Mouse (Mus musculus) embryonic fibroblast, embryonic 13.5 days (primary cell): Measurements from ENCODE around the gene Atf6.

ENCODE experiments used
- CTCF ChIP-seq: IDR thresholded peaks from 2 replicates; pipeline ENCODE4 v1.5.1; 2011; ENCODE audit warnings: mild to moderate bottlenecking, control low read depth, low read length, moderate library complexity, borderline replicate concordance; ENCODE audit not compliant: insufficient read depth
- POLR2A ChIP-seq: IDR thresholded peaks from 2 replicates; pipeline ENCODE4 v1.6.1; 2011; ENCODE audit warnings: low read depth, mild to moderate bottlenecking, control low read depth, low read length, moderate library complexity

GRCm38 (mm10) chr1:170903485-170903884 is 35.9 kb upstream of the Atf6 start:
- TF ChIP-seq POLR2A, result no peak
- TF ChIP-seq CTCF, result no peak
